Mouse (Mus musculus): Measurements from ENCODE around the gene Metap1d. TPM values are rescaled to one million over a fixed set of nuclear protein-coding genes. Genes with fewer than 3 reads are reported as not detected.

The Metap1d gene
- polyA plus RNA-seq, 1 experiment from 2014 or later, result 34.3 TPM

DNA sequence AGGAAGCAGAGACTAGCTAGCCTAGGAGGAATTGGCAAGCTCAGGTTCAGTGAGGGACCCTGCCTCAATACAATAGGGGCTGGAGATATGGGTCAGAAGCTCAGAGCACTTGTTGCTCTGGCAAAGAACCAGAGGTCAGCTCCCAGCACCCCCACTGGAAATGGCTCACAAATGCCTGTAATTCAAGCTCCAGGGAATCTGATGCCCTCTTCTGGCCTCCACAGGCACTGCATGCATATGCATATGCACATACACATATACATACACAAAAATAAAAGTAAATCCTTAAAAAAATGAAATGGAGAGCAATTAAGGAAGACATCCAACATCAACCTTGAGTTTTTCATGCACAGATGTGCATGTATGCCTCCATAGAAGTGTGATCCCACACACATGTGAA lies 24.7 kb downstream of the Metap1d start:
- peaks cover 6% of the 10 kb centered on the region for H3K4me1 ChIP-seq
- H3K27me3 ChIP-seq (replicated peaks), result no peaks in the 10 kb centered on the region
- no peak overlapping the region for H3K9ac ChIP-seq
- no peak overlapping the region for H3K27ac ChIP-seq
- no peak overlapping the region for H3K4me2 ChIP-seq (replicated peaks)
- no peaks in the 10 kb centered on the region for H3K9me3 ChIP-seq
- no peak for ATAC-seq (ENCODE audit: low FRiP score, low read depth)
- H3K36me3 ChIP-seq, result no peaks in the 10 kb centered on the region
- no peak overlapping the region for H3K4me3 ChIP-seq

DNA sequence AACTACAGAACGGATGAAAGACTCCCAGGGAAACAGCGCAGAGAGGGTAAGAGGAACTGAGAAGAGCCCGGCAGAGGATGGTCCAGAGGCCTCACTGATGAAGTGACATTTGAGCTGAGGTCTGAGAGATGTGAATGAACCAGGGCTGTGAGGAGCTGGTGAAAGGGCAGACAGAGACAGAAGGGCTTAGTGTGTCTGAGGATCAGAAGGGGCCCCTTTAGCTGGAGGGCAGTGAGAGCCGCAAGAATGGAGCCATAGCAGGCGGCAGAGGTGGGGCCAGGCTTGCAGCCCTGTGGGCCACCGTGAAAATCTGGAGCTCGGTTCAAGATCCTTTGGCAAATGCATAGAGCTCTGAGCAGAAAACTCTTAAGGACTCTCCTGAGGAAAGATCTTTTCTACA lies 26.8 kb downstream of the Metap1d start:
- H3K9me3 ChIP-seq, result no peaks in the 10 kb centered on the region
- H3K4me2 ChIP-seq (replicated peaks), result peak overlapping the region; percentile 22; the same call in 1 of the 2 replicates
- WGBS, result 10% methylated on average over 7 of the region's 7 CpGs
- H3K4me3 ChIP-seq, result no peak overlapping the region
- ATAC-seq (ENCODE audit: low FRiP score, low read depth), result no peak
- H3K27ac ChIP-seq, result no peak overlapping the region
- H3K4me1 ChIP-seq, result peaks cover 11% of the 10 kb centered on the region
- H3K9ac ChIP-seq, result no peak overlapping the region
- H3K36me3 ChIP-seq, result no peaks in the 10 kb centered on the region
- no peaks in the 10 kb centered on the region for H3K27me3 ChIP-seq (replicated peaks)

DNA sequence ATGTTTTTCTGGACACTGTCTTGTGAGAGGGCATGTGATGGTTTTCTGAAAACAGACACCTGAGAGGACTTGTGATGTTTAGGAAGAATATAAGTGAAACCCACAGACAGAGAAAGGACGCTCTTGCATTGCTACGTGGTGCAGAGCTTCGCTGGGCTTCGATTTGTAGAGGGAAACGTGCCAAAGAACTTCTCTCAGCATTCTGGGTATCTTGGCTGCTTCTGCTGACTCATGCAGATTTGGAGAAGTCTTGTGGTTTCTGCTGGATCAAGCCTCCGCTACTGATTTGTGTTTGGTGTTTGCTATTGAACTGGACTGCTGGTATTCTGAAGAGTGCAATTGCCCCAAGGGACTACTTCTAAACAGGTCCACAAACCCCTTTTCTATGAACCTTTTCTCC lies 28.7 kb downstream of the Metap1d start:
- ATAC-seq (ENCODE audit: low FRiP score, low read depth), result no peak
- H3K27ac ChIP-seq, result no peak overlapping the region
- H3K4me1 ChIP-seq, result peaks cover 11% of the 10 kb centered on the region
- no peak overlapping the region for H3K4me2 ChIP-seq (replicated peaks)
- H3K27me3 ChIP-seq (replicated peaks), result no peaks in the 10 kb centered on the region
- WGBS, result 86% methylated on average over 6 of the region's 6 CpGs
- no peak overlapping the region for H3K4me3 ChIP-seq
- no peaks in the 10 kb centered on the region for H3K9me3 ChIP-seq
- no peaks in the 10 kb centered on the region for H3K36me3 ChIP-seq
- no peak overlapping the region for H3K9ac ChIP-seq

DNA sequence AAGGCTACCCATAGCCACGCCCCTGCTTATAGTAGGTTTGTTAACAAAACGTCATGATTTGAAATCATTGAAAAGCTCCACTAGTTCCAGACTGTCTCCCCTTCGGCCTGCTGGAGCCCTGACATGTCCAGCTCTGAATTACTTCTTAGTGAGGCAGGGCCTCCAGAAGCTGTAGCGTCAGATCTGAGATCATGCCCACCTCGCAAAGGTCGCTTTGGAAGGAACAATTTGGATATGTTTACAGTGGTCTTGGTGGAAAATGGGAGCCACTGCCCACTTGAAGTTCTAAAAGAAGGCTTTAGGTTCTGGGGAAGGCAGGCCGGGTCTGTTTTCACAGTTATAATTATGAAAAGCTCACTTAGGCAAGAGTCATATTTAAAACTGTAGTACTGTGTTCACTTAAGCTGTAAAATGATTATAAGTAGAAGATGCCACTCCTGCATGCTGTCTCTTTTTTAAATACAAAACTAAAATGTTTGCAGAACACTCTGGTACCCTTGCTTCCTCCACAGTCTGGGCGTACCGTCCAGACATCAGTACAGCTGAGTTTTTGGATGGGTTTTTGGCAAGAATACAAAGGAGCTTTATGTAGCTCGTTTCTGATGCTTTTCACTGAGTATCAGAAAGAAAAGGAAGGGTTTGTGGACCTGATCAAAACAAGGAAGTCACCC lies 30.1 kb downstream of the Metap1d start:
- Histone ChIP-seq H3K4me2 (replicated peaks) (no peak overlapping the region), H3K27me3 (replicated peaks) (no peaks in the 10 kb centered on the region), H3K36me3 (no peaks in the 10 kb centered on the region), H3K9ac (no peak overlapping the region), H3K4me3 (no peak overlapping the region), H3K9me3 (no peaks in the 10 kb centered on the region), H3K27ac (no peak overlapping the region), H3K4me1 (peaks cover 11% of the 10 kb centered on the region)
- 68% methylated on average over 10 of the region's 10 CpGs for WGBS
- no peak for ATAC-seq (ENCODE audit: low FRiP score, low read depth)

DNA sequence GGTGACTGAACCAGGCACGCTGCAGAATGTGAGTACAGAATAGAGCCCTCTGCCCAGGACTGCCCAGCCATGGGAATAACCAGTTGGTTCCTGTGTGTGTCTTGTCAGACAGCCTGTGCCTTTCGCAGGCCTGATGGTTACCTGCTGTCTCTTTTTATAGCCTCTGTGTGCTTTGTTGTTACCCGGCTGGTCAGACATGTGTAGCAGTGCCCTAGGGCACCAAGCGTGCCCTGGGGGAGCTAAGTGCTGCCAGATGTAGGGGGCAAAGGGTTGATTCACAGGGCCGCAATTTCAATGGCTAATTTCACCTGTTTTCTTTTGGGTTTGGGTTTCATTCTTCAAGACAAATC lies 30.6 kb downstream of the Metap1d start:
- H3K4me3 ChIP-seq, result no peak overlapping the region
- no peak overlapping the region for H3K27ac ChIP-seq
- 23% methylated on average over 5 of the region's 5 CpGs for WGBS
- H3K4me1 ChIP-seq, result peaks cover 11% of the 10 kb centered on the region
- no peak for ATAC-seq (ENCODE audit: low FRiP score, low read depth)
- H3K36me3 ChIP-seq, result no peaks in the 10 kb centered on the region
- H3K9me3 ChIP-seq, result no peaks in the 10 kb centered on the region
- H3K9ac ChIP-seq, result no peak overlapping the region
- no peak overlapping the region for H3K4me2 ChIP-seq (replicated peaks)
- H3K27me3 ChIP-seq (replicated peaks), result no peaks in the 10 kb centered on the region

DNA sequence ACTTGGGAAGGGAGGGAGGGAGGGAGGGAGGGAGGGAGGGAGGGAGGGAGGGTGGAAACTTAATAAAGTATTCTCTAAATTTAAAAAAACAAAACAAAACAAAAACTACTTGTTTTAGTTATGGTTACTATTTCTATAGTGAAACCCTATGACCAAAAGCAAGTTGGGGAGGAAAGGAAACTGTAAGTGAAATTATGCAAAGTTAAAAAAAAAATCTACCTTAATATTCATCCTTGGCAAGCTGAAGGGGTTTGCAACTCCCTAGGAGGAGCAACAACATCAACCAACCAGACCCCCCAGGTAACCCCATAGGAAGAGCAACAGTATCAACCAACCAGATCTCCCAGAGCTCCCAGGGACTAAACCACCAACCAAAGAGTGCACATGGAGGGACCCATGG lies 38.2 kb downstream of the Metap1d start:
- Histone ChIP-seq H3K27ac (no peak overlapping the region), H3K27me3 (replicated peaks) (no peaks in the 10 kb centered on the region), H3K4me2 (replicated peaks) (no peak overlapping the region), H3K9ac (no peak overlapping the region), H3K4me1 (no peaks in the 10 kb centered on the region), H3K4me3 (no peak overlapping the region), H3K36me3 (no peaks in the 10 kb centered on the region), H3K9me3 (no peaks in the 10 kb centered on the region)
- ATAC-seq (ENCODE audit: low FRiP score, low read depth), result no peak

DNA sequence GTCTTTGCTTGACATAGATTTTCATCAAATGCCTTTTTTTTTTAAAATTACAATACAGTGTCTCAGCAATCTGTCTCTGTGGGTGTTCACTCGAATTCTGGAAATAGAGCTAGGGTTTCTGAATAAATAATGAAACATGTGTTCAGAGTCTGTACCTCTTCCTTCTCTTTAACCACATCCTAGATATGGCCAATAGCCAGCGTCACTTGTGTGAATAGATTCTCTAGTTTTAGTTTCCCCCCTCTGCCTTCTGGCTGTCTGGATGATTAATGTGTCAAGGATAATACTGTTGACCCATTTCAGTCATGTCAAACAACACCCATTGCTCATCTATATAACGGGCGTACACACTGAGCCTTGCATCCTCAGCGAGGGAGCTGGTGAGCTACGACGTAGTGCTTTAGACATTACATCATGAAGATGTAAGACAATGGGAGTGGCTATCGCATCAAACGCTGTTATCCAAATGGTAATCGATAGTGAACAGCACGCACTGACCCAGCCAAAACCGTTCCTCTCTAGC lies 40.1 kb downstream of the Metap1d start:
- Histone ChIP-seq H3K36me3 (no peaks in the 10 kb centered on the region), H3K4me1 (no peaks in the 10 kb centered on the region), H3K9ac (no peak overlapping the region), H3K4me2 (replicated peaks) (no peak overlapping the region), H3K4me3 (no peak overlapping the region), H3K27me3 (replicated peaks) (no peaks in the 10 kb centered on the region), H3K9me3 (no peaks in the 10 kb centered on the region), H3K27ac (no peak overlapping the region)
- ATAC-seq (ENCODE audit: low FRiP score, low read depth), result no peak
- 73% methylated on average over 12 of the region's 12 CpGs for WGBS

DNA sequence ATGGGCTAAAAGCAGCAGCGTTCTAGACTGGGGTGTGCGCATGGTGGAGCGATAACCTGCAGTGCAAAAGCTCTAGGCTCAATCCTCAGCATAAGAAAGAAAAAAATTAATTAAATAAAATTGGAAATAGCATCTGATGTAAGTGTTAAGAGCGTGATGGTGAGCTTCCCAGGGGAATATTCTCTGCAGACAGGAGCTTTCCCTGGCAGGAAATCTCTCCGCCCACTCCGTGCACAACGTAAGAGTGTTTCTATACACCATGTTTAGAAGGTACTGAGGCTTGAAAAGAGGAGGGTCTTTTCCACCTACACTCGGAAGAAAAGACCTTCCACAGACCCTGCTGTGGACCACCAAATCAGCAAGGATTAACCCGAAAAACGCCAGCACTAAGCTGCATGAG lies 41.4 kb downstream of the Metap1d start:
- Histone ChIP-seq H3K4me3 (no peak overlapping the region), H3K9me3 (no peaks in the 10 kb centered on the region), H3K4me2 (replicated peaks) (no peak overlapping the region), H3K9ac (no peak overlapping the region), H3K36me3 (no peaks in the 10 kb centered on the region), H3K27ac (no peak overlapping the region), H3K4me1 (peaks cover 5% of the 10 kb centered on the region; the same call in 1 of the 2 replicates), H3K27me3 (replicated peaks) (no peaks in the 10 kb centered on the region)
- no peak for ATAC-seq (ENCODE audit: low FRiP score, low read depth)
- 67% methylated on average over 10 of the region's 10 CpGs for WGBS

DNA sequence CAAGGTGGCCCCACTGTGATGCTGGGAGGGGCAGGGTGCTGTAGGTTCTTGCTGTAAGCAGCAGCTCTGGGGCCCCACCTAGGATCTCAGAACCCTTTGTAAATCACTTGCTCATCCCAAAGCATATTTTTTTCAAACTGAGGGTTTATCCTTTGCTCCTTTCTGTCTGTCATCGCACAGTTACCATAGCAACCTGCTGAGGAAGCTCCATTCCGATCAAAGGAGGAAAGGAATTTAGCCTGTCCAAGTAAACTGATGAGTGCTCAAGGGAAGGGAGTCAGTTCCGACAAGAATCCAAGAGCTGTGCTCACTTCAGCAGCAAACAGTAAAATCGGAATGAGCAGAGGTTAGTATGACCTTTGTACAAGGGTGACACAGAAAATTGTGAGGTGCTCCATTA lies 41.9 kb downstream of the Metap1d start:
- Histone ChIP-seq H3K27ac (no peak overlapping the region), H3K9ac (no peak overlapping the region)

DNA sequence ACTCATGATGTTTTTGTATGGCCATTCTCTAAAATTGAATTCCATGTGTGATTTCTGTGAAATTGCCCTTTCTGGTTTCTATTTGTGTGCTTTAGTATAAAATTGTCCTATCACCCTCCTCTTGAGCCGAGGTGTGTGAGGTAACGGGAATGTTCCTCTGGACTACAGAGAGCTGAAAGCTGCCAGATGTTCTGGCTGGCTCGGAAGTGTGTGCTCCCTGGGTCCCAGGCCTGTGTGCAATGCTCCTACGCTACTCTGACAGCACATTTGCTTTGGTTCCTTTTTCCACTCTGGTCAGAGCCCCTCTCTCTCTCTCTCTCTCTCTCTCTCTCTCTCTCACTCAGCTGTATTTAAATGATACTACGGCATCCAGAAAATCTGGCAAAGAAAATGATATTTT lies 44.1 kb downstream of the Metap1d start:
- Histone ChIP-seq H3K4me1 (peaks cover 9% of the 10 kb centered on the region; the same call in 1 of the 2 replicates), H3K9me3 (no peaks in the 10 kb centered on the region), H3K36me3 (no peaks in the 10 kb centered on the region), H3K4me2 (replicated peaks) (no peak overlapping the region), H3K4me3 (no peak overlapping the region), H3K27me3 (replicated peaks) (no peaks in the 10 kb centered on the region), H3K27ac (no peak overlapping the region), H3K9ac (no peak overlapping the region)
- no peak for ATAC-seq (ENCODE audit: low FRiP score, low read depth)
- WGBS, result 59% methylated on average over 5 of the region's 5 CpGs

More for the DNA sequence above, 41.9 kb downstream of the Metap1d start:
- ATAC-seq (ENCODE audit: low FRiP score, low read depth), result no peak
- H3K9me3 ChIP-seq, result no peaks in the 10 kb centered on the region
- no peaks in the 10 kb centered on the region for H3K27me3 ChIP-seq (replicated peaks)
- no peaks in the 10 kb centered on the region for H3K36me3 ChIP-seq
- H3K4me2 ChIP-seq (replicated peaks), result no peak overlapping the region
- no peak overlapping the region for H3K4me3 ChIP-seq
- WGBS, result 27% methylated on average over 4 of the region's 4 CpGs
- peaks cover 7% of the 10 kb centered on the region; the same call in 1 of the 2 replicates for H3K4me1 ChIP-seq

DNA sequence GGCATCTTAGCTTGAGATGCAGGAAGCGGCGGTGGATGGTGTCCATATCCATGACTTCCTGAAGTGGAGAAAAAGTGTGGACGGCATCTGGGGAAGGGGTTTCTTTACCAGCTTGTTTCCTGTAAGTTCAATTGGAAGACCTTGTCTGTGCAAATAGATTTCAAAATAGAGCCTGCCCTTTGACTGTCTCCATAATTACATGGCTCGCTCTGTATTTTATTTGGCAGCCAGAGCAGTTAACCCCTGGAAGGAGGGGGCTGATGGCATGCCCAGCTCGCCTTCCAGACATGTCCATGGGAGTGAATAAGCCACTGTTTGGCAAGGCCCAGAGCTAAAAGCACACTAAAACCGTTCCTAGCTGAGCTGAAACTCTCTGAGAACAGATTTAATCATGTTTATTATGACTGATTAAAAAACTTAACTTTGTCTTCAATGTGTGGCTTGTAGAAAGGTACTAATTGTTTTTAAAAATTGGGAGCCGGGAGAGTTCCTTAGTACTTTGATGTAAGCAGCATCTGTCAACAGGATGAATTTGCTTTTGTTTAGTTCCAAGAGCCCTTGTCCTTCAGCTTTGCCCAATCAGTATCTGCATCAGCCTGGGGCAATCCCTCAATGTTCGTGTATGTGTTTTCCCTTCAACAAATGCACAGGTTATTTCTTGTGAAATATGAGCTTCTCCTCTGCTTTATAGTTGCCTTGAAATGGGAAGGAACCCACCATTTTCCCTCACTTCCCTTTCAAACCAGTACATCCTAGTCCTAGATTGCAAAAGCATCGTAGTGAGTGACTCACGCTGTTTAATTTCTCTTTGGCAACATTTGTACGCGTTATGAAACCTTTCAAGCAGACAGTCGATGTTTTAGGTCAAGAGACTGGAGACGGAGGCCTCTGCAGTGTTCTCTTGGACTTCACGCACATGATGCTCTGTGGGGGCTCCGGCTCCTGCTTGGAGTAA lies 46.5 kb downstream of the Metap1d start:
- 72% methylated on average over 16 of the region's 16 CpGs for WGBS
- no peak overlapping the region for H3K4me2 ChIP-seq (replicated peaks)
- no peak overlapping the region for H3K9ac ChIP-seq
- H3K4me3 ChIP-seq, result no peak overlapping the region
- no peak overlapping the region for H3K27ac ChIP-seq
- no peaks in the 10 kb centered on the region for H3K36me3 ChIP-seq
- no peak for ATAC-seq (ENCODE audit: low FRiP score, low read depth)
- no peaks in the 10 kb centered on the region for H3K9me3 ChIP-seq
- H3K4me1 ChIP-seq, result peaks cover 9% of the 10 kb centered on the region; the same call in 1 of the 2 replicates
- H3K27me3 ChIP-seq (replicated peaks), result no peaks in the 10 kb centered on the region

DNA sequence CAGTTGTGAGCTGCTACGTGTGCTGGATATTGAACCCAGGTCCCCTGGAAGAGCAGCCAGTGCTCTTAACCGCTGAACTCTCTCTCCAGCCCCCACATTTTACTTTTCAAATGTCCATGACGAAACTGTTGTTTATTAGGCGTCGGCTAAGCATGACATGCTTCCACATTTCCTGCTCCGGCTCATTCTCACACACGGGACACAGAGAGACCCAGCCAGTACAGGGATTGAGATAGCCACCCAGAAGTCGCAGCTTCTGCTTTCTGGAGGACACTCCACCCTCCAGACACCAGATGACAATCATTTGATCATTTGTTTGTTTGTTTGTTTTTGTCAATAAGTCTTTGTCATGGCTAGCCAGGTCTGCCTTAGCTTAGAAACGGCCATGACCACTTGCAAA lies 51.8 kb downstream of the Metap1d start:
- Histone ChIP-seq H3K27ac (no peak overlapping the region), H3K4me1 (peaks cover 2% of the 10 kb centered on the region; the same call in 1 of the 2 replicates)
- 77% methylated on average over 9 of the region's 9 CpGs for WGBS

More for the DNA sequence above, 51.8 kb downstream of the Metap1d start:
- ATAC-seq (ENCODE audit: low FRiP score, low read depth), result no peak
- H3K27me3 ChIP-seq (replicated peaks), result no peaks in the 10 kb centered on the region
- H3K4me2 ChIP-seq (replicated peaks), result no peak overlapping the region
- no peak overlapping the region for H3K9ac ChIP-seq
- H3K4me3 ChIP-seq, result no peak overlapping the region
- H3K9me3 ChIP-seq, result no peaks in the 10 kb centered on the region
- no peaks in the 10 kb centered on the region for H3K36me3 ChIP-seq

All from neural tube, embryonic 12.5 days (tissue).